Mouse (Mus musculus) heart, postnatal 0 days (tissue): ENCODE measurements at regions not wholly inside any gene's neighbourhood (a gene's known extent, or its start where the extent isn't known, plus 50 kb on each side); places are given as distances from the start of the nearest gene placed in this dataset.

Source experiments
- ATAC-seq: fragments of 200-750 bp; cut with Nextera tagmentation; 2 replicates; pipeline ENCODE4 v1.8.0; 2017; ENCODE audit warnings: low read depth, moderate number of reproducible peaks, moderate library complexity; ENCODE audit not compliant: insufficient read depth
- DNase-seq: peaks from one replicate; pipeline ENCODE4 v3.0.0-alpha.2; 2016; ENCODE audit warnings: low spot score
- H3K27ac ChIP-seq: fragments of 300-500 bp; sonication (generic); 2 replicates; pipeline ENCODE4 v1.5.1; 2014; ENCODE audit warnings: low read depth, mild to moderate bottlenecking
- H3K27me3 ChIP-seq: fragments of 300-500 bp; sonication (generic); 2 replicates; pipeline ENCODE4 v1.6.1; 2014; ENCODE audit warnings: low read length, mixed read lengths; ENCODE audit not compliant: control insufficient read depth, insufficient read depth
- H3K36me3 ChIP-seq: fragments of 300-500 bp; sonication (generic); replicated peaks from 2 replicates; pipeline ENCODE4 v1.6.1; 2014; ENCODE audit warnings: low read length, mixed read lengths; ENCODE audit not compliant: control insufficient read depth, insufficient read depth
- H3K4me1 ChIP-seq: fragments of 300-500 bp; sonication (generic); 2 replicates; pipeline ENCODE4 v1.6.1; 2014; ENCODE audit warnings: antibody characterized with exemption; ENCODE audit not compliant: control insufficient read depth, insufficient read depth
- H3K4me2 ChIP-seq: fragments of 300-500 bp; sonication (generic); 2 replicates; pipeline ENCODE4 v1.6.1; 2014; ENCODE audit warnings: low read depth, mild to moderate bottlenecking, low read length, moderate library complexity
- H3K4me3 ChIP-seq: fragments of 300-500 bp; sonication (generic); 2 replicates; pipeline ENCODE4 v1.5.1; 2014; ENCODE audit warnings: low read depth, low read length
- H3K9ac ChIP-seq: fragments of 300-500 bp; sonication (generic); replicated peaks from 2 replicates; pipeline ENCODE4 v1.6.1; 2014; ENCODE audit warnings: low read depth, low read length, mixed read lengths
- H3K9me3 ChIP-seq: fragments of 300-500 bp; sonication (generic); replicated peaks from 2 replicates; pipeline ENCODE4 v1.6.1; 2016; ENCODE audit warnings: low read length; ENCODE audit not compliant: control insufficient read depth
- CTCF ChIP-seq: IDR thresholded peaks from 2 replicates; pipeline ENCODE4 v1.5.1; 2016; ENCODE audit warnings: antibody characterized with exemption, control low read depth, low read depth
- EP300 ChIP-seq: IDR thresholded peaks from 2 replicates; pipeline ENCODE4 v1.6.1; 2016; ENCODE audit warnings: antibody characterized with exemption, low read depth
- WGBS: fragments of 180-500 bp; shearing (Covaris S2); extraction: QIAGEN DNeasy Blood & Tissue Kit; methylation state at CpG from one replicate; pipeline ENCODE4 v1.1.7; 2014; 5-methylcytosine and 5-hydroxymethylcytosine counted together

DNA sequence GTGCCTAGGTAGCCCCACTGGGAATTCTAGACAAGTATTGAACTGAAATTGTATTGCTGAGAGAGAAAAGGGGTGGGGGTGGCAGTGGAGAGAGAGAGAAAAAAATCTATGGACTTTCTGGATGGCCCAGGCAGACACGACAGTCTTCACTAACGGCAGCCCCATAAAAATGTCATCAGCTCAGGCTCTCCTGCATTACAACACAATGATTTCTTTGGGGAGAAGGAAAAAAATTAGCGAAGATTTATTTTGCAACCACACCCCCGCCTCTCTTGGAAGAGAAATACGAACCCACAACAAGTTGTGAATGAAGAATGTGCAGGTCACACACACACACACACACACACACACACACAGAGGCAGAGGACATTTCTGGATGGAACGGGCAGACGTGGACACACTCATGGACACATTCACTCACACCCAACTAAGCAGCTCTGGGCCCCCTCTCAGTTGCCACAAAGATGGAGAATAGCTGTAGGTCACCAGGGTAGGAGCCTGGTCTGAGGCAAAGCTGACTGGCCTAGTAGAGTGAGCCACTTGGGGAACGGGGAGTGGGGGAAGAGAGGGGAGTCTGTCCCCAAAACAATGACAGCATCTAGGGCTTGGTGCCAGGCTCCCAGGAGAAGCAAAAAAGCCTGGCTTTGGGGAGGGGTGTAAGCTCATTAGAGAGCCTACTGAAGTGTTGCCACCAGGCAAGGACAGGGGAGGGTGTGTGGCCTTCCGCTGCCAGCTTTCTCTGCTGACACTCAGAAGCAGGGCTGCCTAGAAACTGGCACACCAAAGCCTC lies 201.0 kb downstream of the Sox9 start:
- no peak overlapping the region for H3K4me3 ChIP-seq
- no peak overlapping the region for H3K4me2 ChIP-seq
- peaks cover 18% of the 10 kb centered on the region for H3K27me3 ChIP-seq
- H3K36me3 ChIP-seq, result no peaks in the 10 kb centered on the region
- DNase-seq (no peak), ATAC-seq (no peak)
- no peak for TF ChIP-seq CTCF
- TF ChIP-seq EP300, result no peak
- no peaks in the 10 kb centered on the region for H3K9me3 ChIP-seq
- no peak overlapping the region for H3K27ac ChIP-seq
- H3K4me1 ChIP-seq, result no peaks in the 10 kb centered on the region
- no peak overlapping the region for H3K9ac ChIP-seq
- WGBS, result 63% methylated on average over 9 of the region's 9 CpGs

GRCm38 (mm10) chr11:112986029-112986573 lies 204.1 kb downstream of the Sox9 start:
- Histone ChIP-seq H3K4me1 (peaks cover 3% of the 10 kb centered on the region; the same call in 1 of the 2 replicates), H3K4me2 (no peak overlapping the region), H3K9ac (no peak overlapping the region), H3K4me3 (no peak overlapping the region), H3K36me3 (no peaks in the 10 kb centered on the region), H3K9me3 (no peaks in the 10 kb centered on the region), H3K27me3 (no peaks in the 10 kb centered on the region; the same call in 1 of the 2 replicates), H3K27ac (no peak overlapping the region)
- ATAC-seq (no peak), DNase-seq (no peak)
- TF ChIP-seq CTCF, result no peak
- TF ChIP-seq EP300, result no peak
- 72% methylated on average over 9 of the region's 9 CpGs for WGBS

- Histone ChIP-seq H3K27me3 (no peaks in the 10 kb centered on the region; the same call in 1 of the 2 replicates), H3K9me3 (no peaks in the 10 kb centered on the region), H3K4me2 (no peak overlapping the region), H3K4me3 (no peak overlapping the region), H3K4me1 (peaks cover 3% of the 10 kb centered on the region; the same call in 1 of the 2 replicates), H3K36me3 (no peaks in the 10 kb centered on the region), H3K27ac (no peak overlapping the region), H3K9ac (no peak overlapping the region)
- TF ChIP-seq CTCF (no peak), EP300 (no peak)
- ATAC-seq (peak; percentile 42; the same call in 1 of the 2 replicates), DNase-seq (no peak)
- WGBS, result 68% methylated on average over 7 of the region's 7 CpGs
These were observed 205.8 kb downstream of the Sox9 start for GRCm38 (mm10) chr11:112987782-112988181.

GRCm38 (mm10) chr11:112988900-112989299 lies 206.9 kb downstream of the Sox9 start:
- TF ChIP-seq CTCF (no peak), EP300 (no peak)
- ATAC-seq, result no peak
- H3K4me1 ChIP-seq, result peaks cover 3% of the 10 kb centered on the region; the same call in 1 of the 2 replicates
- WGBS, result 32% methylated on average over 1 of the region's 1 CpGs
- no peak overlapping the region for H3K4me3 ChIP-seq
- no peaks in the 10 kb centered on the region for H3K9me3 ChIP-seq
- no peaks in the 10 kb centered on the region; the same call in 1 of the 2 replicates for H3K27me3 ChIP-seq
- no peak overlapping the region for H3K27ac ChIP-seq
- no peak overlapping the region for H3K4me2 ChIP-seq
- H3K9ac ChIP-seq, result no peak overlapping the region
- H3K36me3 ChIP-seq, result no peaks in the 10 kb centered on the region
- DNase-seq, result no peak

DNA sequence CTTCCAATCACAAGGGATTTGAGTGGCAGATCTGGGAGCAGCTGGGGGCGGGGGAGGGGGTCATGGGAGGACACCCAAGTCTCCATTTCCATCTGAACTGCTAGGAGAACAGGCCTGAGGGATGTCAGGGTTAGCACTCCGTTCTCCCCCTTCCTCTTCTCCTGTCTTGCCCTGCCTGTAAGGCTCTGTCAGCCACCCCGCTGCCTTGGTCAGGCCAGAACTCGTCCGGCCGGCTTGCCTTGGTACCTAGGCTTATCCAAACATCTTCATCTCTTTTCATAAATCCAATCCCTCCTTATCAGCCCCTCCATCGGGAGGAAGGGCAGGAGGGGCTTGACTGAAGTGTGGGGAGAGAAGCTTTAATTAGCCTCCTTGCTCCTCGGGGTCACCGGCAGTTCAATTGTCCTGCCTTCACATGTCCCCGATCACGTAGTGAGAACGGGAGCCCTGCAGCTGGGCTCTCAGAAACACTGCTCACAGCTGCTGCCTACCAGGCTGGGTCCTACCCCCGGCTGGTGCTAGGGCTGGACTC lies 208.0 kb downstream of the Sox9 start:
- DNase-seq (no peak), ATAC-seq (no peak)
- Histone ChIP-seq H3K9me3 (no peaks in the 10 kb centered on the region), H3K4me2 (no peak overlapping the region), H3K4me3 (no peak overlapping the region), H3K4me1 (peaks cover 3% of the 10 kb centered on the region; the same call in 1 of the 2 replicates), H3K27me3 (no peaks in the 10 kb centered on the region; the same call in 1 of the 2 replicates), H3K36me3 (no peaks in the 10 kb centered on the region), H3K9ac (no peak overlapping the region), H3K27ac (no peak overlapping the region)
- TF ChIP-seq CTCF (no peak), EP300 (no peak)
- whole genome bisulfite sequencing, result 39% methylated on average over 13 of the region's 13 CpGs
